Mouse (Mus musculus) bone marrow, adult 2 months (tissue): ENCODE measurements around the gene Clcnkb.

Experiments
- CTCF ChIP-seq: fragments of 200-500 bp; IDR thresholded peaks from 2 replicates; pipeline ENCODE4 v1.5.1; 2011; ENCODE audit warnings: low read length, control low read depth; ENCODE audit not compliant: control insufficient read depth, insufficient read depth
- POLR2A ChIP-seq: fragments of 200-500 bp; IDR thresholded peaks from 2 replicates; pipeline ENCODE4 v1.6.1; 2011; ENCODE audit warnings: low read depth, mild to moderate bottlenecking, control low read depth, low read length, borderline replicate concordance; ENCODE audit not compliant: control insufficient read depth

GRCm38 (mm10) chr4:141451916-141452450, 36.2 kb upstream of the Clcnkb start:
- TF ChIP-seq CTCF (no peak), POLR2A (no peak)
